Mouse (Mus musculus): ENCODE measurements around the gene Zan. TPM values are rescaled to one million over a fixed set of nuclear protein-coding genes. Genes with fewer than 3 reads are reported as not detected.

Gene Zan
- total RNA-seq, 2 experiments from 2014 or later: 0.03 TPM; not detected in 1

DNA sequence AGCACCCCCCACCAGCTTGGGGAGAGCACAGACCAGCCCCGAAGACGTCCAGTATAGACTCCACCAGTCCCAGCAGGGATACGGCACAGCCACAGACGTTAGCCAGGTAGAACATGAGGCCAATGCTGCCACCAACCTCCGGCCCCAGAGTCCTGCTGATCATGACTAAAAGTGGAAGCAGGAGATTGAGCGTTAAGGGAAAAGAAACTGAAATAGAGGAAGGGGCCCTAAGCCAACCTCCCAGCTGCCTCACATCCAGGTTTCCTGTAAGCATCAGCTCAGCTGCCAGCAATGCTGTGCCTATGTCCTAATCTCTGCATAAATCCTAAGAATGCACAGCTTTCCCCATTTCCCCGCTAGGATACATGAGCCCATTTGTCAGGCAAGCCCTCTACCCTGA is 146.0 kb downstream of the Zan start:
- DNase-seq: no peak

Other genes with a start within 250 kb of the Zan start
- 1 to 10 TPM; 7.0 TPM for gene Ache, start 189.5 kb downstream of the Zan start, total RNA-seq (2021)
- 10 to 100 TPM; 10.2 to 12.7 TPM for gene Ufsp1, start 182.4 kb downstream of the Zan start, total RNA-seq (2021)
- gene Srrt, start 169.4 kb downstream of the Zan start, total RNA-seq (2021): 100 to 1,000 TPM; 103 to 167 TPM
- 10 to 100 TPM; 36.7 to 38.2 TPM for gene Trip6, start 162.7 kb downstream of the Zan start, total RNA-seq (2021)
- 10 to 100 TPM in 1 of 2 experiments, 1 to 10 TPM in 1; 8.0 to 11.5 TPM for gene Slc12a9, start 143.5 kb downstream of the Zan start, total RNA-seq (2021)
- 10 to 100 TPM; 59.4 to 60.6 TPM for gene Ephb4, start 127.0 kb downstream of the Zan start, total RNA-seq (2021)
- 10 to 100 TPM; 25.6 to 27.0 TPM for gene Pop7, start 25.5 kb upstream of the Zan start, total RNA-seq (2021)
- 10 to 100 TPM; 32.0 to 32.8 TPM for gene Gigyf1, start 41.5 kb upstream of the Zan start, total RNA-seq (2021)
- gene Epo, start 56.2 kb upstream of the Zan start, total RNA-seq (2021): not detected
- gene Gnb2, start 56.4 kb upstream of the Zan start, total RNA-seq (2021): 100 to 1,000 TPM; 544 to 638 TPM
- 1 to 10 TPM; 2.6 to 3.3 TPM for gene Actl6b, start 76.5 kb upstream of the Zan start, total RNA-seq (2021)
- gene Tfr2, start 92.8 kb upstream of the Zan start, total RNA-seq (2021): 1 to 10 TPM in 1 of 2 experiments, under 1 TPM in 1; 0.95 to 1.1 TPM
- gene Mospd3, start 124.0 kb upstream of the Zan start, total RNA-seq (2021): 10 to 100 TPM; 45.6 to 47.8 TPM
- 100 to 1,000 TPM; 874 to 904 TPM for gene Pcolce, start 136.7 kb upstream of the Zan start, total RNA-seq (2021)
- 1 to 10 TPM in 1 of 2 experiments, under 1 TPM in 1; 0.93 to 1.7 TPM for gene Fbxo24, start 151.9 kb upstream of the Zan start, total RNA-seq (2021)
- 10 to 100 TPM; 23.5 to 36.1 TPM for gene Lrch4, start 152.1 kb upstream of the Zan start, total RNA-seq (2021)
- 1 to 10 TPM; 7.9 to 9.6 TPM for gene Gm20605, start 152.1 kb upstream of the Zan start, total RNA-seq (2021)
- gene Sap25, start 164.3 kb upstream of the Zan start, total RNA-seq (2021): 1 to 10 TPM; 1.9 to 7.8 TPM
- gene Irs3, start 168.7 kb upstream of the Zan start, total RNA-seq (2021): 1 to 10 TPM; 4.8 to 6.2 TPM
- 10 to 100 TPM; 30.4 to 30.6 TPM for gene Agfg2, start 207.7 kb upstream of the Zan start, total RNA-seq (2021)

Measured in adrenal gland, postnatal 36 days (tissue).